Mouse (Mus musculus) left cerebral cortex, adult 8-10 months (tissue): ENCODE data around the gene Sri. TPM values are rescaled to one million over a fixed set of nuclear protein-coding genes. Genes with fewer than 3 reads are reported as not detected.

Experiments used
- DNase-seq, 2 experiments: peaks; one replicate each; pipeline ENCODE4 v3.0.0; 2022; ENCODE audit warnings: low spot score in 2 of 2
- total RNA-seq, 4 experiments: library from RNA; stranded (reverse); gene quantifications; 2 replicates each; pipeline ENCODE4 v1.2.4; 2022

Gene Sri
- total RNA-seq, 4 experiments from 2014 or later: 88.7 to 108 (median 99.9) TPM

DNA sequence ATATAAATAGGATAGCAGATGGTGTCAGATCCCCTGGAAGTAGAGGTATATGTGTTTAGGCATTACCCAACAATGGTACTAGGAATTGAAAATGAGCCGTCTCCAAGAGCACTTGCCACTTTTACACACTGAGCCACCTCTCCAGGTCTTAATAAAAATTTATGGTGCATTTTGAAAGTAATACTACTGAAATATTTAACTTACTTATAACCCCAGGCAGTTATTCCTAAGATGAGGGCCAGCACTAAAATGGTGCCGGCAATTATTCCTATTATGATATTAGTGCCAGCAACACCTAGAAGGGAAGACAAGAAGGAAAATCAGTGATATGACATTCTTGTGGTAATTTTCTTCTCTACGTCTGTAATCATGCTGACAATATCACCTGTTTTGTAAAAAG is 65.8 kb downstream of the Sri start:
- no peak for DNase-seq

DNA sequence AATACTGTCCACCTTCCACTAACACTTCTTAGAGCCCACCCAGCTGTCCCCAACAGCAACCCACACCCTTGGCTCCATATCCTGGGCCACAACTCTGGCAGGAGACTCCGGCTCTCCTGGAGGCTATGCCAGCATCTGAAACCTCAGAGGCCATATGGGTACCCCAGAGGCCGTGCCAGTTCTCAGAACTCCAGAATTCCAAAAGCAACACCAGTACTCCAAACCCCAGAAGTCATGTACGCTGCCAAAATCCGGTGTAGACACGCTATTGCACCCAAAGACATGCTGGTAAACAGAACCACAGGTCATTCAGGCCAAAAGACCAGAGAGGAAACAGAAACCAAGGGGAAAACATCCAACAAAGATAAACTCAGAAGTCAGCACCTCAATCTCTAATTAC is 66.4 kb downstream of the Sri start:
- DNase-seq: no peak

DNA sequence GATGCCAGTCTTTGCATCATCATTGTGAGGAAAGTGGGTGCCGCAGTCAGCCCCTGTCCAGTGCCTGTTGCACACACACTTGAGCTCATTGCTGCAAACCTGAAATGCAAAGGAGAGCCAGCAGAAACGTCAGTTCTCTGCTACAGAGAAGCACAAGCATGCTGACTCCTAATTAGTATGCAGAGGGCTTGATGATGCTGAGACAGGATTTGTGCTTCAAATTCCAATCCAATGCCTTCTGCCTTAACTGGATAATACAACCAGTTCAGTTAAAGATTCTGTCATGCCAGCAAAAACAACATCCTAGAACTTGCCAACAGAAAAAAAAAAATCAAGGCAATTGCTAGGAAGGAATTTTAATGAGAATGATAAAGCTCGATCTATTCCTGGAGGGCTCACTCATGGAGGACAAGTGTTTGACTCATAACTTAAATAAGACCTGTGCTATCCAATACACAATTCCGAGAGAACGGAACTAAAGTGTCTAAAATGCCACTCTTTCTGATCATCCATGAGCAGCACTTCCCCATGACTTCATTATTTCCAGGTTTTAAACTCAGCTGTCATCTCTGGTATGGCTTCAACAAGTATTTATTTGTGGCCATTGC is 70.8 kb downstream of the Sri start:
- no peak for DNase-seq

Other genes with a start within 250 kb of the Sri start
- gene Steap4, start 85.6 kb upstream of the Sri start, total RNA-seq: under 1 TPM; 0.11 to 0.21 (median 0.15) TPM